Mouse (Mus musculus) frontal cortex, adult (tissue): ENCODE results near the gene Sumo2.
"Not testable (repeated sequence)": the region's sequence is repeated elsewhere in the genome, so short reads cannot be mapped to it uniquely, and the experiment has no call there.

Experiments used
- ATAC-seq: cut with Nextera tagmentation; 2 replicates; pipeline ENCODE4 v1.9.2; 2017; ENCODE audit warnings: mild to moderate bottlenecking, moderate library complexity, mixed read lengths; ENCODE audit not compliant: low TSS enrichment

Gene Sumo2

GRCm38 (mm10) chr11:115536038-115536681, at the start of gene Sumo2:
TSS of gene Sumo2 (minus strand) at chr11:115536276.
- peak; percentile 64 for ATAC-seq

GRCm38 (mm10) chr11:115585573-115586100, 49.6 kb upstream of the Sumo2 start:
- no peak for ATAC-seq

DNA sequence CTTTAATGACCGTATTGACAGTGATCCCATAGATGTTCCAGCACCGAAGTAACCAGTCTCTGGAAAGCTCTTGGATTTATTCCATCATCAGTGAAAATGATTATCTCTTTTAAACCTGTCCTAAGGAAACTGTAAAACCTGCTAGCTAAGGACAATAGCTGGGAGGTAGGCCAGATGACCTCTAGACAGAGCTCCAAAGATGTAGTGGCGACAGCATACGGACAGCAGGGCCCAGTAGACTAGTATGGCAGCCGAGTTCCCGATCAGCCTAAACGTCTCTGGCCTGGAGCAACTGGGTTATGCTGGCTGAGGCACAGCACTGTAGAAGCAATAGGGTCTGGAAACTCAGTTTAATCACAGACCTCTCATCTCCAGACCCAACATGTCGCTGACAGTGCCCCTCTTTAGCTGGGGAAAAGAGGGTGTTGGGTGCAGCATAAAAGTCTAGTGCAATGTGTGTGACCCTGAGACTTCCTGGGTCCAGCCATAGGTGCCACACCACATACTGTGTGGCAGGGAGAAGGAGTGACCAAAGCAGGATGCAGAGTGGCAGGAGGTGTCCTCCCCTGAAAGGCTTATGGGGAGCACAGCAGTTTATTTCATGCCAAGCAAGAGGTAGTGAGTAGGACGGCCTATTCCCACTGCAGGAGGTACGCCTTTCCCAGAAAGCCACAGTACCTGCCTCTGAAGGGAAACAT, 48.4 kb upstream of the Sumo2 start:
- no peak for ATAC-seq

DNA sequence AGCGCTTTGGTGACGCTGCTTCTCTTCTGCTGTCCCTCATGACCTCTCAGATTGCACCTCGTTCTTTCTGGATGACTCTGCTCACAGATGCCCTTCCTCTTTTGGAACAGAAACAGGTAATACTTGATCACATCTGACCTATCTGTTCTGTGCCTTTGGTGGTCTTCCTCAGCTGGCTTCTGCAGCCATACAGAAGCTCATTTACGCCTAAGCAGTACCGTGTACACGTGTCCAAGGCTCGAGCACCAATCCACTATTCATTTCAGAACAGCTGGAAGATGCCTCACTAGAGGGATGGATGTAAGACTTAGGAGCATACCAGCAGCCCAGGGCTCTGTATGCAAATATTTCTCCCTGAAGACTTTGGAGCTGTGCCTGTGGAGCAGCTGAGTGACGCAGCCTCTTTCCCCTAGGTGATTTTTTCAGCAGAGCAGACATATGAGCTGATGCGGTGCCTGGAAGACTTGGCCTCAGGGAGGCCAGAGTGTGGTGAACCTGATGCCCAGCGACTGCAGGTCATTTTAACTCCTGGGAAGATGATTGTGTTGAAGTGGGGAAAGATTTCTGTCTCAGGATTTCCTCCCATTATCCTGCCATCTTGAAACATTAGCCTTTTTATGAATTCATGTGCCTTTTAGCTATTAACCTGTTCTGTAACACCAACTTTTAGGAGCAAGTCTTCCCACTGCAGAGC, 47.0 kb upstream of the Sumo2 start:
- ATAC-seq = peak; percentile 36; the same call in 1 of the 2 replicates

DNA sequence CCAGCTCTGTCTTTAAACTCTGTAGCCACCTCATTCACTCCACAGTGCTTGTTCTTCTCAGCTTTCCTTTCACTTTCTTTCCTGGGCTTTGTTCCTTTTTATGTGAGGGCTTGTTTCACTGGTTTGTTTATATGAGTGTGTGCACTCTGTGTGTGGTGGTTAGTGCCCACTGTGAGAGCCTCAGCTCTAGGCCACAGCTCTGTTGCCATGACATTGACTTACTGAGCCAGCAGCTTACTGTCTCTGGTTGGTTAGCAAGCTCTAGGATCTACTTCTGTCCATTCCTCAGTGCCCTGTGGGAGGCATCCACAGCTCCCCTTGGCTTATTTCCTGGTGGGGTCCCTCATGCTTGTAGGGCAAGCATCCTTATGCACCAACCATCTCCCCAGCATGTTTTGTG, 43.0 kb upstream of the Sumo2 start:
- ATAC-seq = no peak

DNA sequence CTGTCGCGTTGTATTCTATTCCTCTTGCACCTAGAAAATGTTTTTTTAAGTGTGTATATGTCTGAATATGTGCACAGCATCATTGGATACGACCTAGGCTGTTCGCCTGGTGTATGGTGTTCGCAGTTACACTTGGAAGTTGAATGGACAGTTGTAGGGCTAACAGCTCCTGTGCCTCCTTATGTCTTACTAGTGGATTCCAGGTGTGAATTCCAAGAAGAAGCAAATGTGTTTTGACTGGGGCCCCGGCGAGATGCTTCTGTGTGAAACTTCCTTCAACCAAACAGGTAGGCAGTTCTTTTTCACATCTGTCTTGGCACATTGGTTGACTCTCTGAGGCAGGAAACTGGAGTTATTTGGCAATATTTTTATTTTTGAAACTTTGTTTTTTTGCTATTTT, 28.9 kb upstream of the Sumo2 start:
- no peak for ATAC-seq

DNA sequence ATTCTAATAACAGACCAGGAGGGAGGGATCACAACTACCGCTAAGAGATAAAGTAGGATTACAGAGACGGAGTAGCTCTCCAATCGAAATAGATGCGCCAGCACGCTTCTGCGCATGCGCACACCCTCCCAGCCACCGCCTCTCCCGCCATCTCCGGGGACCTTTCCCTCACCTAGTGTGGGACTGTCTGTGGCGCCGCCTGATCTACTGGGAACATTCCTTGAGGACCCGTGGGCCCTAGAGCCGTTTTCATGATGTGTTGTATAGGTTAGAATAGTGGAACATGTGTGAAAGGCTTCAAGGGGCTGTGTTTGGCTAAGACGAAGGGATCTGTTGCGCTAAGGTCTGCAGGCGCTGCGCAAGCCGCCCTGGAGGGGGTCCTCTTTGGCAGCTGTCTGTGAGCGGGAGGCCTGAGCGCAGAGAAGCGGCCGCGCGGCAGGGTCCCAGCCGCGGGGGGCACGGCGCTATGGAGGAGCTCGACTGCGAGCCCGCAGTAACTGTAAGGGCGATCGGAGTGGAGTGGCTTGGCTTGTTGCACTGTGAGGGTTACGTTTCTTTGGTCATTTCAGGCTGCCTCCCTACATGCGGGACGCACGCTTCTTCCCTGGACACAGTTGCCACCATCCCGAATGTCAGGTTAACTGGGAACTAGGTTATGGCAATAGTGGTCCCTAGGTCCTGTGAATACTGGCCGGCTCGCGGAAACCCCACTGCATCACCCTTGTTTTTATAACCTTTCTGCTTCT, 28.2 kb upstream of the Sumo2 start, which contains the start of gene Nup85:
Gene Nup85 (plus strand): TSS at position 371 of the 746 bp plus-strand sequence.
- peak; percentile 96 for ATAC-seq

GRCm38 (mm10) chr11:115563406-115563805, 27.3 kb upstream of the Sumo2 start:
- ATAC-seq = no peak

GRCm38 (mm10) chr11:115555717-115556116, 19.6 kb upstream of the Sumo2 start:
- no peak for ATAC-seq

DNA sequence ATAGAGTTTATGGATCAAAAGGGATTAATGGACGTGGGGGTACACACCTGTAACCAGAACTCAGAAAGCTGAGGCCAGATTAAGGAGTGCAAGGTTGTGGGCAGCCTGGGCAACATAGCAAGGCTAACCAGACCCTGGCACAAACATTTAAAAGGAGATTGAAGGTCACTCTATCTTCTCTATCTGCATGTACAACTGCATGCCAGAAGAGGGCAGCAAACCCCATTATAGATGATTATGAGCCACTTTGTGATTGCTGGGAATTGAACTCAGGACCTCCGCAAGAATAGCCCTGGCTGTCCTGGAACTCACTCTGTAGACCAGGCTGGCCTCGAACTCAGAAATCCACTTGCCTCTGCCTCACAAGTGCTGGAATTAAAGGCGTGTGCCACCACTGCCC, 16.7 kb upstream of the Sumo2 start:
- no peak for ATAC-seq

- ATAC-seq = no peak
Measured at GRCm38 (mm10) chr11:115543571-115543970, 7.5 kb upstream of the Sumo2 start.

DNA sequence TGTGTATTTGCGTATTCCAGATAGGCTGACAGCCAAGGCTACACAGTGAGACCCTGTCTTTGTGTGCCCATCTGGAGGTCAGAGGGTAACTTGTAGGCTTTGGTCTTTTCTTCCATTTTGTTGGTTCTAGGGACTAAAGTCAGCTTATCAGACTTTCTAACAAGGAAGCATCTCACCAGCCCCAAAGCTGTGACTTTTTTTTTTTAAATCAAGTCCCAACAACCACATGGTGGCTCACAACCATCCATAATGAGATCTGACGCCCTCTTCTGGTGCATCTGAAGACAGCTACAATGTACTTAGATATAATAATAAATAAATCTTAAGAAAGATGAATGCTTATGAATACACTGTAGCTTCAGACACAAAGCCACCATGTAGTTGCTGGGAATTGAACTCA, 2.0 kb upstream of the Sumo2 start:
- no peak for ATAC-seq

DNA sequence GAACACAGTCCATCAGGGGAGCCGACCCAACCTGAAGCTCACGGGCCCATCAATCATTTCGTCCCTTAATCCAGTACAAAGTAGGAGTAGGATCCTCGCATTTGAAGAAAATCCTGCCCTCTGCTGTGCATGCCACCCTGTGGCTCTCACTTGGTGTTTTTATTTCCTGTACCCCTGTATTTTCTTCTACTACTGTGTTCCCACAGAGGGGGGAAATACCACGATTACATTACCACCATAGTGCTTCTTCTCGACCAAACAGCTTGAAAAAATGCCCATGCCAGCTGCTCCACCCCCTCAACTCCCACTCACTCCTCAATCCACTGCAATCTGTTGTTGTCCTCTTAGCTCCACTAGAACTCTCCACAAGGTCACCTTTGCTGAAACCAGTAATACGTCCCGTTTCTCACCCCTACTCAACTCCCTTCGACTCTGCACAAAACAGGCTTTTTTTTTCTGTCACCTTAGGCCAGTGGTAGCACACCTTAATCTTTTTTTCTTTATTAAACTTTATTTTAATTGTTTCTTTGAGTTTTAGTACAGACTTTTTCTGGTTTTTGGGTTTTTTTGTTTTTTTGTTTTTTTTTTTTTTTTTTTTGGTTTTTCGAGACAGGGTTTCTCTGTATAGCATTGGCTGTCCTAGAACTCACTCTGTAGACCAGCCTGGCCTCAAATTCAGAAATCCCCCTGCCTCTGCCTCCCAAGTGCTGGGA, 936 bp upstream of the Sumo2 start:
- ATAC-seq = peak; percentile 26; the same call in 1 of the 2 replicates

DNA sequence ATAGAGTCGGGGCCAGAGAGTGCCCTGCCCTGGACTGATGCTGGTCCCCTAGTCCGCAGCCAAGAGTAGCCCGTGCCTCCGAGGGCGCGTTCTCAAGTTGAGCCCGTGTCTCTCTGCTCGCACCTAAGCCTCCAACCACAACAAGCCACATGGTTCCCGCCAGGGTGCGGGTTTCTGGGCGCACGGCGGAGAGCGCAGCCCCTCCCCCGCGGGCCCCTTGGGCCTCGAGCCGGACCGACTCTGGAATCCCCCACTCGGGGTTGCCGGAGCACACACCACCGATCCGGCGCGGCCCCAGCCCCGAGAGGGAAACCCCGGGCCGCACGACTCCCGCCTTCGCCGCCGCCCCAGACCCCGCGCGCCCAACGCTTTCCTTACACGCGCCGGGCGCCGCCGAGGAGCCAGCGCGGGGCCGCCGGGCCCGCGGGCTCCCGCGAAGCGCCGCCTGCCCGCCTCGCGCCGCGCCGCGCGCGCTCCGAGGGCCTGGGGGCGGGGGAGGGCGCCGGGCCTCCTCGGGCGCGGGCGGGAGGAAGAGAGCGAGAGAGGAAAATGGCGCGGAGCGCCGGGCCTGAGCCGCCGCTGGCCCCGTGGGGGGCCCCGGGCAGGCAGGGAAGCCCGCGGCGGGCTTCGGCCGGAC, 557 bp downstream of the Sumo2 start:
- ATAC-seq = peak; percentile 76

DNA sequence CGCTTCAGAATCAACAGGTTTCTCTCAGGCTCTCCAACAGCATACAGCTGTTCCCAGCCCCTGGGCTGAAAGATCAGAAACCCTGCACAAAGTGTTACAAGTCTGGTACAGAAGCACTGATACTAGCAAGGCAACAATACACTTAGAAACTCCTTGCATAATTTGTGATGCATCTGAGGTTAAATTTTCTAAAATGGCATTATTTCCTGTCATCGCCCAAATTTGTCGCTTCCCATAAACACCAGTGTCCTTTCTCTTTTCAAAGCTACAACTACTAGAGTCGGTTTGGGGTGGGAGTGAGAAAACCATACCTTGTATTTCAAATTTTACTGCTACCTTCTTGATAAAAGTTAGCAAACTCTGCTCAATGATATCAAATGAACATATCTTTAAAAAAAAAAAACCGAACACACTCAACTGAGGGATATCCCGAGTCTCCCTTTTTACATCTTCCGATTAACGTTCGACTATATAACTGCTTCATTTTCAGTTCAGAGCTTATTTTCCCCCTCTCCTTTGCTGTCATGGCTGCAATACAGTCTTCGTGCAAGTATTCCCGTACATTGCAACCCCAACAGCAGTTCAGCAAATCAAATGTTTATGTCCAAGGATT, 1.2 kb downstream of the Sumo2 start:
- no peak for ATAC-seq

DNA sequence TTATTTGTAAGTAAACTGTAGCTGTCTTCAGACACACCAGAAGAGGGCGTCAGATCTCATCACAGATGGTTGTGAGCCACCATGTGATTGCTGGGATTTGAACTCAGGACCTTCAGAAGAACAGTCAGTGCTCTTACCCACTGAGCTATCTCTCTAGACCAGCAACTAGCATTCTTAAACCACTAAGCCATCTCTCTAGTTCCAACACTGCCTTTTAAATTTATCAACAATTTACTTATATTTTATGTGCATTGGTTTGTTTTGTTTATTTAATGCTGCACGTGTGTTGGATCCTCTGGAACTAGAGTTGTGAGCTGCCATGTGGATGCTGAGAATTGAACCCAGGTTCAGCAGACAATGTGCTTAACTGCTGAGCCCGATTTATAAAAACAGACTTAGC, 9.6 kb downstream of the Sumo2 start:
- ATAC-seq = not testable (repeated sequence)

GRCm38 (mm10) chr11:115522703-115523102, 13.4 kb downstream of the Sumo2 start:
- ATAC-seq = no peak

GRCm38 (mm10) chr11:115522238-115522637, 13.8 kb downstream of the Sumo2 start:
- ATAC-seq = no peak

DNA sequence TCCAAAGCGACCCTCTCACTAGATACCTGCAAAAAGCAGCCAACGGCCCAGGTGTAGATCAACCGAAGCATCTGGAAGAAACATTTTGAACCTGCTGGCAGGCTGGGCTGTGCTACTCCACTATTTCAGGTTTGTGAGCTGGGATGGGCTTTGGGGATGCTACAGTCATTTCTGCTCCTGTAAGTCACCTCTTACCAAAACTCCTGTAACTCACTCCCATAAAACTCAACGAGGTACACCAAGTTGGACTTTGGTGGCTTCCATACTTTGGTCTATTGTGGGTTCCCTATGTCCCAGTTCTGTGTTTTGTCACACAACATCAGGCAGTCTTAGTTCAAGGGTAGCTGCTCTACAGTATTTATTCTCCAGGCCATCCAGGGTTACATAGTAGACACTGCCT, 15.0 kb downstream of the Sumo2 start:
- ATAC-seq = no peak

DNA sequence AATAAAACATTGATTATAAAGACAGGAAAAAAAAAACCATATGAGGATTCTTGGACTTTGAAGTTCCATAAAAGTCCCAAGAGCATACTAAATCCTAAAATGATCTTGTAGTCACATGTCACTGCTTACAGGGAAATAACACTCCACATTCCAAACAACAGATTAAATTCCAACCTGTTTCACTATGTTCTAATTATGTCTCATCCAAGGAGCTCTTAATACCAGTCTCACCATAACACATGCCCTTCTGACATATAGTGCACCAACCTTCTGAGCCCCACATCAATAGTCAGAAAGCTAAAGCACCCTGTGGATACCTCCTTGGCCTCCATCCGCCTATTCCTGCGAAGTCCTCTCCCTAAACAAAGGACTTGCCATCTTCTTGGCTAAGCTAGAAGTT, 15.9 kb downstream of the Sumo2 start:
- 0 out of 2 replicates have a peak, but pooled peaks have one; percentile 7 for ATAC-seq
